Mouse (Mus musculus) G1E (cell line): ENCODE results near the gene Fam25c.

Experiments used
- CTCF ChIP-seq: IDR thresholded peaks from 2 replicates; pipeline ENCODE4 v1.5.1; 2012; ENCODE audit warnings: low read depth, low read length, inconsistent platforms, mixed read lengths
- GATA1 ChIP-seq: IDR thresholded peaks from 2 replicates; pipeline ENCODE4 v1.6.1; 2012; ENCODE audit warnings: borderline replicate concordance, low read length, inconsistent platforms, mixed read lengths
- GATA2 ChIP-seq: IDR thresholded peaks from 2 replicates; pipeline ENCODE4 v1.6.1; 2012; ENCODE audit warnings: low read depth, low read length, inconsistent platforms, borderline replicate concordance

GRCm38 (mm10) chr14:34360251-34360650, 5.0 kb upstream of the Fam25c start:
- no peak for TF ChIP-seq CTCF
- TF ChIP-seq GATA1: no peak
- no peak for TF ChIP-seq GATA2
